Mouse (Mus musculus) MEL (cell line): Measurements from ENCODE around the gene Clic1. TPM values are rescaled to one million over a fixed set of nuclear protein-coding genes. Genes with fewer than 3 reads are reported as not detected.

ENCODE experiments used
- DNase-seq: peaks from one replicate; pipeline ENCODE4 v3.0.0; 2011; ENCODE audit warnings: low read depth, low spot score
- H3K27ac ChIP-seq: 2 replicates; pipeline ENCODE4 v1.5.1; 2012; ENCODE audit warnings: low read depth, mild to moderate bottlenecking, control low read depth, low read length, moderate library complexity; ENCODE audit not compliant: control insufficient read depth
- H3K27me3 ChIP-seq, 2 experiments: fragments of 150-350 bp in 1 of 2; sonication (generic) in 1 of 2; 2 replicates each; pipeline ENCODE4 v1.6.1; 2012; ENCODE audit warnings: low read length in 2 of 2, mild to moderate bottlenecking in 2 of 2, improper control_type of control experiment in 1 of 2, moderate library complexity in 1 of 2; ENCODE audit not compliant: insufficient read depth in 2 of 2, control insufficient read depth in 1 of 2
- H3K36me3 ChIP-seq, 2 experiments: 2 replicates each; pipeline ENCODE4 v1.6.1; 2012 to 2014; ENCODE audit warnings: low read length in 2 of 2, improper control_type of control experiment in 1 of 2, inconsistent platforms in 1 of 2, mild to moderate bottlenecking in 1 of 2; ENCODE audit not compliant: insufficient read depth in 2 of 2, control insufficient read depth in 1 of 2
- H3K4me1 ChIP-seq, 2 experiments: fragments of 150-350 bp in 1 of 2; sonication (generic) in 1 of 2; 2 replicates each; pipeline ENCODE4 v1.6.1; 2012; ENCODE audit warnings: low read length in 2 of 2, improper control_type of control experiment in 1 of 2, mild to moderate bottlenecking in 1 of 2; ENCODE audit not compliant: insufficient read depth in 2 of 2, control insufficient read depth in 1 of 2
- H3K4me3 ChIP-seq, 2 experiments: fragments of 150-350 bp in 1 of 2; sonication (generic) in 1 of 2; 2 replicates each; pipeline ENCODE4 v1.5.1; 2012; ENCODE audit warnings: low read depth in 2 of 2, low read length in 2 of 2, mild to moderate bottlenecking in 2 of 2, moderate library complexity in 2 of 2, control low read depth in 1 of 2, improper control_type of control experiment in 1 of 2; ENCODE audit not compliant: control insufficient read depth in 1 of 2, insufficient read depth in 1 of 2
- H3K79me2 ChIP-seq: 2 replicates; pipeline ENCODE4 v1.6.1; 2012; ENCODE audit warnings: mild to moderate bottlenecking, low read length, moderate library complexity; ENCODE audit not compliant: control insufficient read depth, poor library complexity, insufficient read depth
- H3K9ac ChIP-seq: 2 replicates; pipeline ENCODE4 v1.6.1; 2012; ENCODE audit warnings: low read depth, mild to moderate bottlenecking, control low read depth, low read length, moderate library complexity; ENCODE audit not compliant: control insufficient read depth, poor library complexity, severe bottlenecking
- H3K9me3 ChIP-seq: fragments of 150-350 bp; sonication (generic); replicated peaks from 2 replicates; pipeline ENCODE4 v1.6.1; 2012; ENCODE audit warnings: mild to moderate bottlenecking, low read length, improper control_type of control experiment, moderate library complexity; ENCODE audit not compliant: insufficient read depth
- BHLHE40 ChIP-seq: IDR thresholded peaks from 2 replicates; pipeline ENCODE4 v1.6.1; 2012; ENCODE audit warnings: low read depth, mild to moderate bottlenecking, inconsistent platforms, low read length, improper control_type of control experiment, borderline replicate concordance
- CHD1 ChIP-seq: IDR thresholded peaks from 2 replicates; pipeline ENCODE4 v1.6.1; 2012; ENCODE audit warnings: low read depth, mild to moderate bottlenecking, inconsistent platforms, low read length, improper control_type of control experiment
- CHD2 ChIP-seq: IDR thresholded peaks from 2 replicates; pipeline ENCODE4 v1.6.1; 2011; ENCODE audit warnings: low read length, improper control_type of control experiment
- E2F4 ChIP-seq: IDR thresholded peaks from 2 replicates; pipeline ENCODE4 v1.6.1; 2011; ENCODE audit warnings: low read depth, low read length, improper control_type of control experiment, borderline replicate concordance
- ELF1 ChIP-seq: IDR thresholded peaks from 2 replicates; pipeline ENCODE4 v1.6.1; 2014; ENCODE audit warnings: low read depth, mild to moderate bottlenecking, inconsistent platforms, low read length, improper control_type of control experiment, moderate library complexity
- EP300 ChIP-seq, 2 experiments: IDR thresholded peaks; 2 replicates each; pipeline ENCODE4 v1.6.1; 2011; ENCODE audit warnings: improper control_type of control experiment in 2 of 2, low read length in 2 of 2, low read depth in 1 of 2, mild to moderate bottlenecking in 1 of 2
- GABPA ChIP-seq: IDR thresholded peaks from 2 replicates; pipeline ENCODE4 v1.6.1; 2012; ENCODE audit warnings: low read depth, mild to moderate bottlenecking, inconsistent platforms, low read length, improper control_type of control experiment, moderate library complexity
- GATA1 ChIP-seq: IDR thresholded peaks from 2 replicates; pipeline ENCODE4 v1.6.1; 2011; ENCODE audit warnings: low read depth, low read length, improper control_type of control experiment
- MAFK ChIP-seq: IDR thresholded peaks from 2 replicates; pipeline ENCODE4 v1.6.1; 2011; ENCODE audit warnings: low read depth, mild to moderate bottlenecking, low read length, improper control_type of control experiment, borderline replicate concordance
- MAX ChIP-seq: IDR thresholded peaks from 2 replicates; pipeline ENCODE4 v1.6.1; 2011; ENCODE audit warnings: low read length, improper control_type of control experiment
- MAZ ChIP-seq: IDR thresholded peaks from 2 replicates; pipeline ENCODE4 v1.6.1; 2012; ENCODE audit warnings: low read depth, mild to moderate bottlenecking, inconsistent platforms, low read length, improper control_type of control experiment
- MEF2A ChIP-seq: IDR thresholded peaks from 2 replicates; pipeline ENCODE4 v1.6.1; 2014; ENCODE audit warnings: low read depth, mild to moderate bottlenecking, inconsistent platforms, low read length, improper control_type of control experiment; ENCODE audit not compliant: poor library complexity, insufficient replicate concordance, severe bottlenecking; ENCODE audit errors: extremely low read depth
- MYB ChIP-seq: IDR thresholded peaks from 2 replicates; pipeline ENCODE4 v1.6.1; 2011; ENCODE audit warnings: mild to moderate bottlenecking, low read depth, low read length, improper control_type of control experiment
- MYC ChIP-seq: IDR thresholded peaks from 2 replicates; pipeline ENCODE4 v1.6.1; 2011; ENCODE audit warnings: low read depth, mild to moderate bottlenecking, low read length, improper control_type of control experiment, moderate library complexity
- POLR2A ChIP-seq, 2 experiments: IDR thresholded peaks; 2 replicates each; pipeline ENCODE4 v1.6.1; 2011 to 2012; ENCODE audit warnings: low read length in 2 of 2, mild to moderate bottlenecking in 2 of 2, control low read depth in 1 of 2, improper control_type of control experiment in 1 of 2, low read depth in 1 of 2, moderate library complexity in 1 of 2; ENCODE audit not compliant: control insufficient read depth in 1 of 2, insufficient read depth in 1 of 2, poor library complexity in 1 of 2
- POLR2AphosphoS2 ChIP-seq: IDR thresholded peaks from 2 replicates; pipeline ENCODE4 v1.6.1; 2011; ENCODE audit warnings: low read length, improper control_type of control experiment
- POLR2AphosphoS5 ChIP-seq: IDR thresholded peaks from 2 replicates; pipeline ENCODE4 v1.6.1; 2012; ENCODE audit warnings: low read depth, borderline replicate concordance, mild to moderate bottlenecking, inconsistent platforms, low read length, moderate library complexity, mixed read lengths
- SIN3A ChIP-seq: IDR thresholded peaks from 2 replicates; pipeline ENCODE4 v1.6.1; 2012; ENCODE audit warnings: low read length, improper control_type of control experiment, inconsistent platforms
- SMC3 ChIP-seq: IDR thresholded peaks from 2 replicates; pipeline ENCODE4 v1.6.1; 2011; ENCODE audit warnings: low read depth, low read length, improper control_type of control experiment
- TAL1 ChIP-seq: IDR thresholded peaks from 2 replicates; pipeline ENCODE4 v1.6.1; 2012; ENCODE audit warnings: mild to moderate bottlenecking, inconsistent platforms, low read length, moderate library complexity, mixed read lengths
- TBP ChIP-seq: IDR thresholded peaks from 2 replicates; pipeline ENCODE4 v1.8.0; 2011; ENCODE audit warnings: low read depth, low read length, improper control_type of control experiment
- TCF12 ChIP-seq: IDR thresholded peaks from 2 replicates; pipeline ENCODE4 v1.6.1; 2014; ENCODE audit warnings: low read depth, mild to moderate bottlenecking, inconsistent platforms, low read length, improper control_type of control experiment, moderate library complexity
- UBTF ChIP-seq: IDR thresholded peaks from 2 replicates; pipeline ENCODE4 v1.6.1; 2012; ENCODE audit warnings: low read depth, mild to moderate bottlenecking, inconsistent platforms, low read length, improper control_type of control experiment, moderate library complexity, borderline replicate concordance; ENCODE audit not compliant: insufficient read depth
- ZC3H11A ChIP-seq: IDR thresholded peaks from 2 replicates; pipeline ENCODE4 v1.6.1; 2012; ENCODE audit warnings: low read depth, mild to moderate bottlenecking, inconsistent platforms, low read length, improper control_type of control experiment
- ZKSCAN1 ChIP-seq: IDR thresholded peaks from 2 replicates; pipeline ENCODE4 v1.6.1; 2012; ENCODE audit warnings: low read depth, mild to moderate bottlenecking, inconsistent platforms, low read length, improper control_type of control experiment, moderate library complexity
- ZMIZ1 ChIP-seq: IDR thresholded peaks from 2 replicates; pipeline ENCODE4 v1.6.1; 2012; ENCODE audit warnings: low read depth, mild to moderate bottlenecking, inconsistent platforms, low read length, improper control_type of control experiment, moderate library complexity
- ZNF384 ChIP-seq: IDR thresholded peaks from 2 replicates; pipeline ENCODE4 v1.6.1; 2012; ENCODE audit warnings: low read depth, mild to moderate bottlenecking, inconsistent platforms, low read length, improper control_type of control experiment
- polyA plus RNA-seq, 2 experiments: library from polyadenylated mRNA; stranded (reverse) in 1 of 2; unstranded in 1 of 2; fragments of >175 nt in 1 of 2; fragments of >200 nt in 1 of 2; gene quantifications; 2 replicates each; pipeline versions ENCODE4 v1.2.1 to v1.2.4; 2012; ENCODE audit warnings: low replicate concordance in 2 of 2, low read depth in 1 of 2; ENCODE audit not compliant: insufficient read length in 2 of 2, insufficient read depth in 1 of 2, missing spikeins in 1 of 2
- total RNA-seq: library from RNA; depleted of rRNA; stranded (reverse); fragments of 300-350 nt; gene quantifications from 2 replicates; pipeline ENCODE4 v1.2.3, GENCODE M21; 2012

Clic1 gene
- total and polyA plus RNA-seq, 3 experiments: 309 to 335 (median 333) TPM

- no peak for TF ChIP-seq MEF2A
- TF ChIP-seq BHLHE40: no peak
- peak; percentile 75; the same call in 1 of the 2 replicates for TF ChIP-seq MYC
- TF ChIP-seq, all 39 proteins: peak for 9
These were observed 24.9 kb upstream of the Clic1 start (continued) for GRCm38 (mm10) chr17:35024691-35025488.

GRCm38 (mm10) chr17:35026206-35026605, 23.6 kb upstream of the Clic1 start:
- H3K4me3 ChIP-seq: peak overlapping the region; percentile 42 to 45

GRCm38 (mm10) chr17:35027277-35028068, 22.3 kb upstream of the Clic1 start, which contains the start of gene Sapcd1:
Gene Sapcd1, minus strand, starts transcription at chr17:35028016.
- no peaks in the 10 kb centered on the region for H3K9me3 ChIP-seq
- H3K36me3 ChIP-seq: peaks cover 0 to 43% of the 10 kb centered on the region in 2 experiments; a peak in 2 of 4 replicates
- H3K27ac ChIP-seq: peak within 1 kb of the TSS; percentile 85
- no peaks in the 10 kb centered on the region for H3K27me3 ChIP-seq
- peak; percentile 88 for DNase-seq
- peaks cover 39% of the 10 kb centered on the region for H3K79me2 ChIP-seq
- peak within 1 kb of the TSS; percentile 77 for H3K9ac ChIP-seq
- peak within 1 kb of the TSS; percentile 66 to 69 for H3K4me3 ChIP-seq
- H3K4me1 ChIP-seq: peaks cover 17 to 49% of the 10 kb centered on the region in 2 experiments; a peak in 3 of 4 replicates
- TF ChIP-seq POLR2AphosphoS5: no peak
- TF ChIP-seq TAL1: no peak
- TF ChIP-seq ZC3H11A: no peak
- peak; percentile 37 to 86; a peak in 2 of 4 replicates for TF ChIP-seq POLR2A (IDR thresholded peaks at IDR 0.05; ENCODE audit: control insufficient read depth in 1 of 2, insufficient read depth in 1 of 2, low read depth in 1 of 2, low read length in 2 of 2, poor library complexity in 1 of 2)
- TF ChIP-seq GABPA: no peak
- no peak for TF ChIP-seq BHLHE40
- peak; percentile 67 for TF ChIP-seq MAX
- TF ChIP-seq TBP: peak; percentile 88
- TF ChIP-seq CHD2: no peak
- peak; percentile 41; the same call in 1 of the 2 replicates for TF ChIP-seq TCF12
- peak; percentile 38; the same call in 1 of the 2 replicates for TF ChIP-seq SIN3A
- peak; percentile 46; the same call in 1 of the 2 replicates for TF ChIP-seq POLR2AphosphoS2
- TF ChIP-seq MYC: 0 out of 2 replicates have a peak, but pooled peaks have one; percentile 51
- no peak for TF ChIP-seq UBTF
- peak in 1 of 2 experiments; percentile 59; a peak in 1 of 4 replicates for TF ChIP-seq EP300 (IDR thresholded peaks at IDR 0.05; ENCODE audit: low read depth in 1 of 2, low read length in 2 of 2)
- no peak for TF ChIP-seq MYB
- TF ChIP-seq MEF2A: no peak
- no peak for TF ChIP-seq ZNF384
- TF ChIP-seq MAFK: no peak
- no peak for TF ChIP-seq CHD1
- TF ChIP-seq E2F4: no peak

More at GRCm38 (mm10) chr17:35026206-35026605, 23.6 kb upstream of the Clic1 start:
- peaks cover 0 to 46% of the 10 kb centered on the region in 2 experiments; a peak in 2 of 4 replicates for H3K36me3 ChIP-seq
- H3K9me3 ChIP-seq: no peaks in the 10 kb centered on the region
- H3K27me3 ChIP-seq: no peaks in the 10 kb centered on the region
- DNase-seq: no peak
- H3K79me2 ChIP-seq: peaks cover 39% of the 10 kb centered on the region
- peak overlapping the region; percentile 62 for H3K27ac ChIP-seq
- TF ChIP-seq SIN3A (no peak), MAZ (no peak), GABPA (no peak), GATA1 (no peak), ZMIZ1 (peak; percentile 12; the same call in 1 of the 2 replicates), ZKSCAN1 (no peak), SMC3 (peak; percentile 0), ELF1 (no peak)
- peak overlapping the region; percentile 63 for H3K9ac ChIP-seq
- H3K4me1 ChIP-seq: peaks cover 17 to 55% of the 10 kb centered on the region in 2 experiments; a peak in 3 of 4 replicates
